Mouse (Mus musculus) hindbrain, embryonic 13.5 days (tissue): ENCODE measurements around the gene Sox13. TPM values are rescaled to one million over a fixed set of nuclear protein-coding genes. Genes with fewer than 3 reads are reported as not detected.
A peak's percentile ranks its signal among the peaks of the same experiment; 100 is the strongest.

Experiments used
- ATAC-seq: fragments of 200-750 bp; cut with Nextera tagmentation; 2 replicates; pipeline ENCODE4 v1.8.0; 2017; ENCODE audit warnings: moderate TSS enrichment; ENCODE audit not compliant: low FRiP score
- H3K27ac ChIP-seq: fragments of 300-500 bp; sonication (generic); 2 replicates; pipeline ENCODE4 v1.5.1; 2015; ENCODE audit warnings: inconsistent platforms, mild to moderate bottlenecking, moderate library complexity
- H3K27me3 ChIP-seq: fragments of 300-500 bp; sonication (generic); 2 replicates; pipeline ENCODE4 v1.6.1; 2015; ENCODE audit warnings: mild to moderate bottlenecking, inconsistent platforms
- H3K36me3 ChIP-seq: fragments of 300-500 bp; sonication (generic); 2 replicates; pipeline ENCODE4 v1.6.1; 2015; ENCODE audit warnings: mild to moderate bottlenecking, inconsistent platforms
- H3K4me1 ChIP-seq: fragments of 300-500 bp; sonication (generic); replicated peaks from 2 replicates; pipeline ENCODE4 v1.6.1; 2015; ENCODE audit warnings: inconsistent platforms
- H3K4me2 ChIP-seq: fragments of 300-500 bp; sonication (generic); 2 replicates; pipeline ENCODE4 v1.6.1; 2015; ENCODE audit warnings: inconsistent platforms, mild to moderate bottlenecking, moderate library complexity
- H3K4me3 ChIP-seq: fragments of 300-500 bp; sonication (generic); 2 replicates; pipeline ENCODE4 v1.5.1; 2015; ENCODE audit warnings: mild to moderate bottlenecking, inconsistent platforms
- H3K9ac ChIP-seq: fragments of 300-500 bp; sonication (generic); 2 replicates; pipeline ENCODE4 v1.6.1; 2015; ENCODE audit warnings: mild to moderate bottlenecking, inconsistent platforms
- H3K9me3 ChIP-seq: fragments of 300-500 bp; sonication (generic); 2 replicates; pipeline ENCODE4 v1.6.1; 2016; ENCODE audit warnings: inconsistent platforms
- WGBS: fragments of 180-500 bp; shearing (Covaris S2); methylation state at CpG from one replicate; pipeline ENCODE4 v1.1.7; 2015; 5-methylcytosine and 5-hydroxymethylcytosine counted together
- polyA plus RNA-seq: library from polyadenylated mRNA; unstranded; fragments of >200 nt; fragmentation: Nextera tagmentation; extraction: Ambion mirVana; gene quantifications from 2 replicates; pipeline ENCODE4 v1.2.1, GENCODE M21; 2015

The Sox13 gene
- 7.9 and 8.0 TPM in 2 replicates for polyA plus RNA-seq

DNA sequence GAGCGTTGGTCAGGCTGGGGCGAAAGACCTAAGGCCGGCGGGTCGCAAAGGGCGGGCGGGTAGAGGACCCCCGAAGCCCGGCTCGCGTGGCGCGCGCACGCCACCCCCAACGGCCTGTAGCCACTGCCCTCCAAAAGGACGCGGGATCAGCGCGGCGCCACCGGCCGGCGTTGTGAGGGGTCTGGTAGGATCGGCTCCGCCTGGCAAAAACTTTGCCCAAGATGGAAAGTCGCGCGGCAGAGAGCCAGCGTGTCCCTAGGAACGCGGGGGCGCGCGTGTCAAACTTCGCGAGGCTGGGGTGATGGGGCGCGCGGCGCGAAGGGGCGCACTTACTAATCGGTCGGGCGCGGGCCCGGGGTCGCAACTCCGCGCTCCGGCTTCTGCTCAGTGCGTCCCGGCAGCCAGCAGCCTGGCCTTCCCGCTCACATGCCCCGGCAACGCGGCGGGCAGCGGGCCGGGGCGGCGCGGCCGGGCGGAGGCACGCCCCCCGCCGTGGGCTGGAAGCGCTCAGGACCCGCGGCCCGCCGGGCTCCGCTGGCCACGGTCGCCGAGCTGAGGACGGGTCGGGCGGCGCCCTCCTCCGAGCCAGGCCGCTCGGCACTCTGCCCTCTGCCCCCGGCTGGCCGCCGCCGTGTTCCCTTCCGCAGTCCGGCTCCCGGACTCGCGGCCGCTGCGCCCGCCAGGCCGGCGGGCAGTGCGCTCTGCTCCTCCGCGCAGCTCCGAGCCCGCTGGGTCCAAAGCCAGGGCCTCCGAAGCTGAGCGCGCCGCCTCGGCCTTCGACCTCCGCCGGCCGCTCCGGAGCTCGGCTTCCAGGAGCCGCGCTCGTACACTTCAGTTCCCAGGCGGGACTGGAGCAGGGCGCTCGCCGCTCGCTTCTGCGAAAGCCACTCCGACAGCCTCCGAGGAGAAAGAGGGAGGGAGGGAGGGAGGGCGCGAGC lies at the start of gene Sox13:
Gene Sox13 (minus strand): TSS at position 835 of the 938 bp plus-strand sequence.
- Histone ChIP-seq H3K9ac (peak within 1 kb of the TSS; percentile 87), H3K4me2 (peak within 1 kb of the TSS; percentile 99), H3K36me3 (no peaks in the 10 kb centered on the region), H3K27ac (peak within 1 kb of the TSS; percentile 89), H3K27me3 (no peaks in the 10 kb centered on the region), H3K9me3 (no peaks in the 10 kb centered on the region), H3K4me1 (peaks cover 35% of the 10 kb centered on the region), H3K4me3 (peak within 1 kb of the TSS; percentile 81)
- WGBS, result under 1% methylated on average over 71 of the region's 128 CpGs
- peak; percentile 67 for ATAC-seq

DNA sequence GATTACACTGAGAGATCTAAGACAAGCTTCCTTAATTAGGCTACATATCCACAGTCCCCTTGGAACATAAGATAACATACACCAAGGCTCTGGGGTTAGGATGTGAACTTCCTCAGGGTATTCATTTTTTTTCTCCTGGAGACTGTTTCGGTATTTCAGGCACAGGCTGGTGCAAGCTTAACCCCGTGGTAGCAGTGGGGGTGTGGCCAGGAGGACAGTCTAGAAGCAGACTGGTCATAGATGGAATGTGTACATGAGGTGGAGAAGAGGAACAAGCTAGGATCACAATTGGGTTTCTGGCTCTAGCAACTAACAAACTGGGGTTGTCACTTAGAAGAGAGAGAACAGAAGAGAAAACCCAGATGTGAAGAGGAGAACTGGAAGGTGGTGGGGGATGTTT lies 47.4 kb upstream of the Sox13 start:
- H3K4me2 ChIP-seq, result no peak overlapping the region
- peaks cover 6% of the 10 kb centered on the region for H3K4me1 ChIP-seq
- no peaks in the 10 kb centered on the region for H3K9me3 ChIP-seq
- H3K4me3 ChIP-seq, result no peak overlapping the region
- no peaks in the 10 kb centered on the region for H3K27me3 ChIP-seq
- H3K9ac ChIP-seq, result no peak overlapping the region
- no peaks in the 10 kb centered on the region for H3K36me3 ChIP-seq
- 43% methylated on average over 2 of the region's 2 CpGs for WGBS
- no peak overlapping the region for H3K27ac ChIP-seq
- no peak for ATAC-seq

DNA sequence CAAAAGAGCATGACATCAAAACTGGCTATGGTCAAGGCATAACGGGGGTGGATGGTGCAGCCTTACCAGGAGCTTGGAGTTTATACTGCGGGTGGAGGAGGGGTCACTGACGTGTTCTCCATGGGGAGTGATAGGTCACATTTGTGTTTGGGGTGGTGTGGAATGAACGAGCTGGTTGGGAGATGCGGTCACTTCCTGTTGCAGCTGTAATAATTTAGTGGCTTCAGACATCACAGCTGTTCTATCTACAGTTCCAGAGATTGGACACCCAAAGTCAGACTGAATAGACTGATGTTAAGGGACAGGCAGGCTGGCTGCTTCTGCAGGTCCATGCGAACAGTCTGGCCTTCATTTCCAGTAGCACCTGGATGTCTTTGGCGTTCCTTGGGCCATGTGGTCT lies 46.9 kb upstream of the Sox13 start:
- H3K9me3 ChIP-seq, result no peaks in the 10 kb centered on the region
- no peak overlapping the region for H3K4me2 ChIP-seq
- peaks cover 6% of the 10 kb centered on the region for H3K4me1 ChIP-seq
- no peak for ATAC-seq
- H3K4me3 ChIP-seq, result no peak overlapping the region
- H3K36me3 ChIP-seq, result no peaks in the 10 kb centered on the region
- WGBS, result 65% methylated on average over 7 of the region's 7 CpGs
- no peaks in the 10 kb centered on the region for H3K27me3 ChIP-seq
- H3K9ac ChIP-seq, result no peak overlapping the region
- no peak overlapping the region for H3K27ac ChIP-seq

DNA sequence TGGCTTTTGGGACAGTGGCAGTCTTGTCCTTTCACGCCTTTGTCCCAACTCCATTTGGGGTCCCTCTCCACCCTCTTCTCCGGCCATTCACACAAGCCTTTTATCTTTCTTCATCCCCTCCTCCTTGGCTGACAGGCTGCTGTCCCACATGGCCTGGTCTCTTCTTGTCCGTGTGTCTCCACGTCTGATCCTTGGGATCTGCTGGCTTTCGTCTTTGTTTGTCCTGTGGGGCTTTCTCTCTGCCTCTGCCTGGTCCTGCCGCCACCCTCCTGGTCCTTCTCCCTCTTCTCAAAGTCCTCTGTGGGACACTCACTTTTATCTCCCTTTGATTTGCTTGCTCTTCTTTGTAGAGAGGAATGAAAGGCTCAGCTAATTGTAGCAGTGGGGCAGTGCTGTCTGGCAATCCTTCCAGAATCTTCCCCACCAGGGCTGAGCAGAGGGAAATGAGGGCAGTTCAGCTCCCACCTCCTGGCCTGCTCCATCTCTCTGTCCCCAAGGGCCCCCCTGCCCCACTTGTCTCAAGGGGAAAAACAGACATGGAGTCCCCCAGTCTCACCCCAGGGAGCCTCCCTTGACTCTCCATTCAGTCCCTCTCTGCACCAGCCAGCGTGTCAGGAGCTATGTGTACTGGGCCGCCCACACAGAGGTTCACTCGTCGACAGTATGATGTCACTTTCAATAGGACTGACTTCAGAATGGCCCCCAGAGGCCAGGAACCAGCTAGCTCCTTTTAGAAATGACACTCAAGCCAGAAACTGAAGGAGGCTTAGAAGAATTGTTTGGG lies 46.3 kb upstream of the Sox13 start:
- no peak for ATAC-seq
- 12% methylated on average over 10 of the region's 10 CpGs for WGBS

DNA sequence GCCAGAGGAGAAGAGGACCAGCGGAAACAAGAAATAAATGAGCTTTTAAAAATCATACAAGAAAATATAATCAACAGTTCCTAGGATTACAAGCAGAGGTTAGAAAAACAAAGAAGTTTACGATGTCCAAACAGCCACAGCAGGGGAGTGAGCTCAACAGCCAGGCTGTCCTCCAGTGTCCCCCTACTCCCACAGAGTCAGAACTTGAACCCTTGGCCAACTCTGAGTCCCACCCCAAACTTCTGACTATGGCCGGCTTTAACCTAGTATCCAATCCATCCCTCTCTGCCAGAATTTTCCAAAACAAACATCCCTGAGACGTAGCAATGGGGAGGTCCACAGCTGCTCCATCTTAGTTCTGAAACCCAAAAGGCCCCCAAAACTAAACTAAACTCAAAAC lies 45.0 kb upstream of the Sox13 start:
- H3K4me3 ChIP-seq, result no peak overlapping the region
- H3K27ac ChIP-seq, result no peak overlapping the region
- H3K9ac ChIP-seq, result no peak overlapping the region
- no peaks in the 10 kb centered on the region for H3K36me3 ChIP-seq
- no peaks in the 10 kb centered on the region for H3K9me3 ChIP-seq
- no peak for ATAC-seq
- H3K4me1 ChIP-seq, result peaks cover 11% of the 10 kb centered on the region
- H3K4me2 ChIP-seq, result no peak overlapping the region
- 76% methylated on average over 4 of the region's 4 CpGs for WGBS
- no peaks in the 10 kb centered on the region for H3K27me3 ChIP-seq

More for the DNA sequence above, 46.3 kb upstream of the Sox13 start:
- no peaks in the 10 kb centered on the region for H3K9me3 ChIP-seq
- H3K27ac ChIP-seq, result no peak overlapping the region
- H3K4me3 ChIP-seq, result no peak overlapping the region
- no peaks in the 10 kb centered on the region for H3K36me3 ChIP-seq
- H3K9ac ChIP-seq, result no peak overlapping the region
- peaks cover 6% of the 10 kb centered on the region for H3K4me1 ChIP-seq
- H3K27me3 ChIP-seq, result no peaks in the 10 kb centered on the region
- no peak overlapping the region for H3K4me2 ChIP-seq

DNA sequence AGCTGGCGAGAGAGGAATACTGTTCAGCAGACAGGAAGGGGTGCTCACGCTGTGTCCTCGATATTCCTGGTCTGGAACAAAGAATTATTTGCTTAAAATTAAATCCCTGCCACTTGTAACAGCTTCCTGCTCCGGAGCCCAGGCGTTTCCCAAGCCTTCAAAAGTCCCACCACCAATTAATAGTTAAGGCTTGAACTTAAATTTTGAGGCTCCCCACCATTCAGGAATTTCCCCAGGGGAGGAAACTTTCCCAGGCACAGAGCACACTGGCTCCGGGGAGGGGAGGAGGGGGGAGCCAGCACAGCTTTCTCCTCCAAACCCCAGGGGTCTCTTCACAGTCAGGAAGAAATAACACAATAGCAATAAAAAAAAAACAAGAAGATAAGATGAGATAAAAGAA lies 44.6 kb upstream of the Sox13 start:
- Histone ChIP-seq H3K27ac (no peak overlapping the region), H3K4me3 (no peak overlapping the region), H3K27me3 (no peaks in the 10 kb centered on the region), H3K9me3 (no peaks in the 10 kb centered on the region), H3K36me3 (no peaks in the 10 kb centered on the region), H3K9ac (no peak overlapping the region), H3K4me1 (peaks cover 11% of the 10 kb centered on the region), H3K4me2 (no peak overlapping the region)
- WGBS, result 39% methylated on average over 6 of the region's 6 CpGs
- ATAC-seq, result no peak

DNA sequence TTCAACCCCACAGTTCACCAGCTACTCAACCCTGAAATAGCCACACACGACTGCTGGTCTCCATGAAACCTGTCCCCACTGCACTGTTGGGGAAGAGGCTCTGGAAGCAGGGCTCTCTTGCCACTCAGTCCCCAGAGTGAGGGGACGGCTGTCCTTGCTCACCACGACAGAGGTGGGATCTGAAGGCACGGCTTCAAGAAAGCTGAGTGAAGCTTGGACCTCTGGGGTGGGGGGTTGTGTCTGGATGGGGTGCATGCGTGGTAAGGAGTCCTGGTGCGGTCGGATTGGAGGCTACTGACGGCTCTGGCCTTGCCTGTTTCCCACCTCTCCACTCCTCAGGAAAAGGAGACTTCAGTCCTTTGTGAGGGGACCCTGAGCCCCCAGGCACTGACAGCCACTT lies 43.7 kb upstream of the Sox13 start:
- Histone ChIP-seq H3K4me3 (no peak overlapping the region), H3K27ac (no peak overlapping the region), H3K4me2 (no peak overlapping the region), H3K9me3 (no peaks in the 10 kb centered on the region), H3K9ac (no peak overlapping the region), H3K27me3 (no peaks in the 10 kb centered on the region), H3K36me3 (no peaks in the 10 kb centered on the region), H3K4me1 (peaks cover 11% of the 10 kb centered on the region)
- no peak for ATAC-seq
- WGBS, result 70% methylated on average over 8 of the region's 8 CpGs

DNA sequence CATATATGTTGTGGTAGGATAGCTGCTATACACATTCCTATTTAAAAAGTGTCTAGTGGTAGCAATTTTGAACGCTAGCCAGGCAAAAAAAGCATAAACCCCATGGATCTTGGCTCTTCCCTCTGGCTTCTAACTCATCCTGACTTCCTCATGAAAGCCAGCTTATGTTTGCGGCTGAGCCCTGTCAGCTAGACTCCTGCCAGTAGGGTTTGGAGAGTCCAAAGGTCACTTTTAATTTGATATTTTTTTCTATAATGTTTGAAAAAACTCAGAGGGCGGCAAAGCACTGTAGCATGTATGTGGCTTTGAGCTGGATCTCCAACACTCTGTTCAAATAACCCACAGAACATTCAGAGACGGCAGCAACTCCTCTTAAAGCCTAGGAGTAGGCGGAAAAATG lies 39.0 kb upstream of the Sox13 start:
- H3K27me3 ChIP-seq, result no peaks in the 10 kb centered on the region
- 89% methylated on average over 5 of the region's 5 CpGs for WGBS
- ATAC-seq, result no peak
- H3K4me1 ChIP-seq, result peaks cover 5% of the 10 kb centered on the region
- no peak overlapping the region for H3K9ac ChIP-seq
- no peaks in the 10 kb centered on the region for H3K36me3 ChIP-seq
- H3K4me3 ChIP-seq, result no peak overlapping the region
- H3K9me3 ChIP-seq, result no peaks in the 10 kb centered on the region
- H3K27ac ChIP-seq, result no peak overlapping the region
- no peak overlapping the region for H3K4me2 ChIP-seq

DNA sequence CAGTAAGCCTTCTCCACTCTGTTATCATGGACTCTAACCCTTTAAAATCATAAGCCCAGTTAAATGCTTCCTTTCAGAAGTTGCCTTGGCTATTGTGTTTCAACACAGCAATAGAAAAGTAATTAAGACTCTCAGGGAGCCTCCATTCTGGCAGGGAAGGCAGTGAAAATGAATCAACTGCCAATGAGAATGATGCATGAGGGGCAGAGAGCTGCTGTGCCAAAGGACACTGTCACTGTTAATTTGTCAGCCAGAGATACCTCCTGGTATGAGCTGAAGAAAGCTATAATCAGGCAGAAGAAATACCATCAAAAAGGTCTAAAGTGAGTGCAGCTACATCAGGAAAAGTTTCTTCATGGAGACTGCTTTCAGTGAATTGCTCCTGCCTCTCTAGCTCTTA lies 36.8 kb upstream of the Sox13 start:
- Histone ChIP-seq H3K9ac (no peak overlapping the region), H3K4me3 (no peak overlapping the region), H3K4me1 (peaks cover 5% of the 10 kb centered on the region; the same call in 1 of the 2 replicates), H3K27ac (no peak overlapping the region), H3K27me3 (no peaks in the 10 kb centered on the region), H3K36me3 (no peaks in the 10 kb centered on the region), H3K4me2 (no peak overlapping the region), H3K9me3 (no peaks in the 10 kb centered on the region)
- ATAC-seq, result no peak

DNA sequence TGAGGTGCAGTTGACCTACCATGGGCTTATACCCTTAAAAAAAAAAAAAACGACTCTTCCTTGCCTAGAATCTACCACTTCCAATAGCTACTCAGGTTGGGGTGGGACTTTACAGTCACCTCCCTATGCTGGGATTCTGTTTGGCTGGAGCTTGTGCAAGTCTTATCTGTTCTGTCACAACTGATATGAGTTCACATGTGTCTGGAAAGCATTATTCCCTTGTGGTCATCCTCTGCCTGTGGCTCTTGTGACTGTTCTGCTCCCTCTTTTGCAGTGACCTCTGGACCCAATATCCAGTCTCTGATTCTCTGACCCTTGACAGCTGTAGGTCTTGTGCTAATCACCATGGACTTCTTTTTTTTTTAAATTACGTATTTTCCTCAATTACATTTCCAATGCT lies 31.9 kb upstream of the Sox13 start:
- Histone ChIP-seq H3K36me3 (no peaks in the 10 kb centered on the region), H3K4me3 (no peak overlapping the region), H3K4me2 (no peak overlapping the region), H3K9me3 (no peaks in the 10 kb centered on the region), H3K27me3 (0 out of 2 replicates have a peak, but pooled peaks cover 3% of the 10 kb centered on the region), H3K4me1 (peaks cover 8% of the 10 kb centered on the region; the same call in 1 of the 2 replicates), H3K9ac (no peak overlapping the region), H3K27ac (no peak overlapping the region)
- no peak for ATAC-seq
- WGBS, result 59% methylated on average over 2 of the region's 2 CpGs

DNA sequence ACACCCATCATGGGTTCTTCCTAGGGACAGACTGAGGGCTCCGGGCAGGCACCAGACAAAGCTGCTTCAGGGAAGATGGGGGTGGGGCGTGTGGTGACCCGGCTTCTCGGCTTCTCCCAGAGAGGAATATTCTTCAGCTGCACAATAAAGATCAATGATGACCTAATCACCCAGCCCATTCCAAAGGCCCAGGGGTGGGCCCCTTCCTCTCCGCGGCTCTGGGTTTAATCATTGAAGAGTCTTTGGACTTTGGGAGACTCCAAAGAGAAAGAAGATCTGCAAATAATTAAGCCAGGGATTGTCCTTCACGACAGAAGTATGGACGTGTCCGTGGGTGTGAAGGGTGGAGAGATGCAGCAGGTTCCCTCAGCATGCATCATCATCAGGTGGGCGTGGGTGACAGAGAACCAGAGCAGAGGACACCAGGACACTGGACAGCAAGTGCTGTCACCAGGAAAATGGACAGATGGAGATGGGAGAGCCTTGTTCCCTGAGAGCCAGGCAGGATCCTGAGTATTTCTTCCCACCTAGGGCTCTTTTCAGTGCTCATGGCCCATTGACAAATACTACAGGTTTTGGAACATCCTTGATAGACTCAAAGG lies 28.5 kb upstream of the Sox13 start:
- H3K27me3 ChIP-seq, result 0 out of 2 replicates have a peak, but pooled peaks cover 3% of the 10 kb centered on the region
- no peak overlapping the region for H3K4me2 ChIP-seq
- H3K27ac ChIP-seq, result no peak overlapping the region
- H3K4me1 ChIP-seq, result peaks cover 15% of the 10 kb centered on the region
- H3K9ac ChIP-seq, result 0 out of 2 replicates have a peak overlapping the region, but pooled peaks have one; percentile 19
- H3K36me3 ChIP-seq, result no peaks in the 10 kb centered on the region
- no peak for ATAC-seq
- H3K9me3 ChIP-seq, result no peaks in the 10 kb centered on the region
- WGBS, result 24% methylated on average over 10 of the region's 10 CpGs
- H3K4me3 ChIP-seq, result no peak overlapping the region
